Mouse (Mus musculus) heart, postnatal 10 days (tissue): ENCODE data around the gene Il6ra. TPM values are rescaled to one million over a fixed set of nuclear protein-coding genes. Genes with fewer than 3 reads are reported as not detected.

Source experiments
- DNase-seq, 2 experiments: peaks; one replicate each; pipeline ENCODE4 v3.0.0; 2021
- intact Hi-C: fragments of 180-260 bp; cut with DNase I; formaldehyde crosslinking; loops from one replicate; pipeline ENCODE4 v1.15.1; 2025
- total RNA-seq, 2 experiments: library from RNA; stranded (reverse); gene quantifications; 2 replicates each; pipeline ENCODE4 v1.2.3; 2021

Il6ra gene
- total RNA-seq, 2 experiments from 2014 or later = 3.9 to 4.0 TPM

- DNase-seq = peak in 1 of 2 experiments; percentile 32
- intact Hi-C loops = no loop called here
Observed at GRCm38 (mm10) chr3:89911207-89911606, 1.8 kb downstream of the Il6ra start.

GRCm38 (mm10) chr3:89909703-89910542 is 3.1 kb downstream of the Il6ra start:
- DNase-seq = no peak
- intact Hi-C loops = no loop called here

- intact Hi-C loops = no loop called here
- no peak for DNase-seq
Observed at GRCm38 (mm10) chr3:89908836-89909235, 4.2 kb downstream of the Il6ra start.

- no peak for DNase-seq
- intact Hi-C loops = no loop called here
Observed at GRCm38 (mm10) chr3:89907846-89908245, 5.2 kb downstream of the Il6ra start.

GRCm38 (mm10) chr3:89899511-89899908 is 13.5 kb downstream of the Il6ra start:
- DNase-seq = no peak
- intact Hi-C loops = no loop called here

- intact Hi-C loops = no loop called here
- peak; percentile 45 to 51 for DNase-seq
Observed at GRCm38 (mm10) chr3:89898870-89899510, 14.0 kb downstream of the Il6ra start.

GRCm38 (mm10) chr3:89898011-89898410 is 15.0 kb downstream of the Il6ra start:
- no peak for DNase-seq
- intact Hi-C loops = no loop called here

- DNase-seq = no peak
- intact Hi-C loops = no loop called here
Observed at GRCm38 (mm10) chr3:89897204-89897796, 15.7 kb downstream of the Il6ra start.

GRCm38 (mm10) chr3:89896571-89896970 is 16.4 kb downstream of the Il6ra start:
- intact Hi-C loops = no loop called here
- DNase-seq = no peak

GRCm38 (mm10) chr3:89892517-89893106 is 20.4 kb downstream of the Il6ra start:
- intact Hi-C loops = no loop called here

GRCm38 (mm10) chr3:89891696-89892095 is 21.3 kb downstream of the Il6ra start:
- DNase-seq = no peak
- intact Hi-C loops = no loop called here

More at GRCm38 (mm10) chr3:89892517-89893106, 20.4 kb downstream of the Il6ra start:
- DNase-seq = no peak

- intact Hi-C loops = no loop called here
- DNase-seq = no peak
Observed at GRCm38 (mm10) chr3:89889841-89890430, 23.1 kb downstream of the Il6ra start.

GRCm38 (mm10) chr3:89887582-89888230 is 25.3 kb downstream of the Il6ra start:
- intact Hi-C loops = no loop called here
- no peak for DNase-seq

GRCm38 (mm10) chr3:89885766-89886165 is 27.2 kb downstream of the Il6ra start:
- no peak for DNase-seq
- intact Hi-C loops = no loop called here

- DNase-seq = no peak
- intact Hi-C loops = no loop called here
Observed at GRCm38 (mm10) chr3:89883582-89884041, 29.4 kb downstream of the Il6ra start.

- intact Hi-C loops = no loop called here
- DNase-seq = no peak
Observed at GRCm38 (mm10) chr3:89882556-89883181, 30.3 kb downstream of the Il6ra start.

GRCm38 (mm10) chr3:89880036-89880851 is 32.8 kb downstream of the Il6ra start:
- intact Hi-C loops = no loop called here
- DNase-seq = peak in 1 of 2 experiments; percentile 42

GRCm38 (mm10) chr3:89879326-89879725 is 33.7 kb downstream of the Il6ra start:
- intact Hi-C loops = no loop called here
- DNase-seq = no peak

- no peak for DNase-seq
- intact Hi-C loops = no loop called here
Observed at GRCm38 (mm10) chr3:89878456-89878855, 34.5 kb downstream of the Il6ra start.
